Mouse (Mus musculus) hindbrain, embryonic 15.5 days (tissue): ENCODE results near the gene Chrne. TPM values are rescaled to one million over a fixed set of nuclear protein-coding genes. Genes with fewer than 3 reads are reported as not detected.

Experiments used
- ATAC-seq: fragments of 200-750 bp; cut with Nextera tagmentation; 2 replicates; pipeline ENCODE4 v1.8.0; 2017; ENCODE audit warnings: low read depth, moderate number of reproducible peaks, moderate TSS enrichment; ENCODE audit not compliant: low FRiP score
- H3K27ac ChIP-seq: fragments of 300-500 bp; sonication (generic); replicated peaks from 2 replicates; pipeline ENCODE4 v1.5.1; 2015; ENCODE audit warnings: mild to moderate bottlenecking, inconsistent platforms
- H3K27me3 ChIP-seq: fragments of 300-500 bp; sonication (generic); 2 replicates; pipeline ENCODE4 v1.6.1; 2015; ENCODE audit warnings: control low read depth, inconsistent platforms
- H3K36me3 ChIP-seq: fragments of 300-500 bp; sonication (generic); 2 replicates; pipeline ENCODE4 v1.6.1; 2015; ENCODE audit warnings: control low read depth, inconsistent platforms
- H3K4me1 ChIP-seq: fragments of 300-500 bp; sonication (generic); replicated peaks from 2 replicates; pipeline ENCODE4 v1.6.1; 2015; ENCODE audit warnings: control low read depth, inconsistent platforms
- H3K4me2 ChIP-seq: fragments of 300-500 bp; sonication (generic); 2 replicates; pipeline ENCODE4 v1.6.1; 2015; ENCODE audit warnings: moderate library complexity, mild to moderate bottlenecking, inconsistent platforms
- H3K4me3 ChIP-seq: fragments of 300-500 bp; sonication (generic); 2 replicates; pipeline ENCODE4 v1.5.1; 2015; ENCODE audit warnings: mild to moderate bottlenecking, inconsistent platforms
- H3K9ac ChIP-seq: fragments of 300-500 bp; sonication (generic); 2 replicates; pipeline ENCODE4 v1.6.1; 2015; ENCODE audit warnings: inconsistent platforms
- H3K9me3 ChIP-seq: fragments of 300-500 bp; sonication (generic); 2 replicates; pipeline ENCODE4 v1.6.1; 2016; ENCODE audit warnings: control low read depth, inconsistent platforms
- WGBS: fragments of 180-500 bp; shearing (Covaris S2); methylation state at CpG from one replicate; pipeline ENCODE4 v1.1.7; 2015; 5-methylcytosine and 5-hydroxymethylcytosine counted together
- polyA plus RNA-seq: library from polyadenylated mRNA; unstranded; fragments of >200 nt; fragmentation: Nextera tagmentation; extraction: Ambion mirVana; gene quantifications from 2 replicates; pipeline ENCODE4 v1.2.1, GENCODE M21; 2015

Gene Chrne
- polyA plus RNA-seq, result 0.24 and 0.51 TPM in 2 replicates

DNA sequence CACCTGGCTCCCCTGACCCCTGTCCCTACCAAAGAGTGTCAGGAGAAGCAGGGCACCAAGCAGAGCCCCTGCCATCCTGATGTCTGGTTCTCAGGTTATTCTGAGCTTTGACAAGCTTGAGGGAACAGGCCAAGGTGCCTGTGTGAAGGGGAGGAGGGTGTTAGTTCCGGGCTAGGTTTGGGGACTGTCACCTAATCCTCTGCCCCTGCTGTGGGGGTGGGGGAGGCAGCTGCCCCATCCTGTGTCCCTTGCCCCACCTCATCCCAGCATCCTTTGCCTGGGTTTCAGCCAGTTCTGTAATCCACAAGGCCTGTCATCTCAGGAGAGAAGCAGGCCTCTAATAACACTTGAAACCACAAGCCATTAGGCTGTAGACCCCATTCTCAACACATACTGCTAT lies at the start of gene Chrne:
TSS of gene Chrne (minus strand) at position 116 of the 400 bp plus-strand sequence.
- H3K9me3 ChIP-seq, result no peaks in the 10 kb centered on the region
- peaks cover 11% of the 10 kb centered on the region; the same call in 1 of the 2 replicates for H3K4me1 ChIP-seq
- no peak within 1 kb of the TSS for H3K27ac ChIP-seq
- no peak within 1 kb of the TSS for H3K4me3 ChIP-seq
- no peaks in the 10 kb centered on the region for H3K36me3 ChIP-seq
- H3K4me2 ChIP-seq, result no peak within 1 kb of the TSS
- ATAC-seq, result no peak
- 68% methylated on average over 1 of the region's 1 CpGs for WGBS
- no peaks in the 10 kb centered on the region for H3K27me3 ChIP-seq
- H3K9ac ChIP-seq, result no peak within 1 kb of the TSS

DNA sequence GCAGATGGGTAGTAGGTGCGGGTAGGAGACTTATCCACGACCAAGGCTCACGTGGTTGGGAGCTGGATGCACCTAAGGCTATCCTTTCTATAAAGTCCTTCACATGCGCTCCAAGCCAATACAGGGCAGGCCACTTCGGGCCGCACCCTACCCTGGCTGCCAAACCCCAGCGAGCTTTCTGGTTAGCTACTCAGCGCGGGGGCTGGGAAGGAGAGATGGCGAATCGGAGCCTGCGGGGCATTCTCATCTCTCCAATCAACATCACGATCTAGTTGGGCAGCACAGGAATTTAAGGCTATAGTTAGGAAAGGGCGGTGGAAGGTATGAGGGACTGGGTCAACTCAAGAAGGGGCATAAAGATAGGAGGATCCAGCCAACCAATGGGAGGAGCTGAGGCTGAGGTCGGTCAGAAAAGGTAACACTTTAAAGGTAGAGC lies 49.3 kb upstream of the Chrne start:
- H3K27ac ChIP-seq, result peak overlapping the region; percentile 99
- H3K4me1 ChIP-seq, result peaks cover 32% of the 10 kb centered on the region
- H3K27me3 ChIP-seq, result no peaks in the 10 kb centered on the region
- no peaks in the 10 kb centered on the region for H3K9me3 ChIP-seq
- no peak for ATAC-seq
- H3K4me2 ChIP-seq, result peak overlapping the region; percentile 83
- peak overlapping the region; percentile 57 for H3K4me3 ChIP-seq
- under 1% methylated on average over 15 of the region's 15 CpGs for WGBS
- H3K9ac ChIP-seq, result peak overlapping the region; percentile 49
- H3K36me3 ChIP-seq, result peaks cover 17% of the 10 kb centered on the region

DNA sequence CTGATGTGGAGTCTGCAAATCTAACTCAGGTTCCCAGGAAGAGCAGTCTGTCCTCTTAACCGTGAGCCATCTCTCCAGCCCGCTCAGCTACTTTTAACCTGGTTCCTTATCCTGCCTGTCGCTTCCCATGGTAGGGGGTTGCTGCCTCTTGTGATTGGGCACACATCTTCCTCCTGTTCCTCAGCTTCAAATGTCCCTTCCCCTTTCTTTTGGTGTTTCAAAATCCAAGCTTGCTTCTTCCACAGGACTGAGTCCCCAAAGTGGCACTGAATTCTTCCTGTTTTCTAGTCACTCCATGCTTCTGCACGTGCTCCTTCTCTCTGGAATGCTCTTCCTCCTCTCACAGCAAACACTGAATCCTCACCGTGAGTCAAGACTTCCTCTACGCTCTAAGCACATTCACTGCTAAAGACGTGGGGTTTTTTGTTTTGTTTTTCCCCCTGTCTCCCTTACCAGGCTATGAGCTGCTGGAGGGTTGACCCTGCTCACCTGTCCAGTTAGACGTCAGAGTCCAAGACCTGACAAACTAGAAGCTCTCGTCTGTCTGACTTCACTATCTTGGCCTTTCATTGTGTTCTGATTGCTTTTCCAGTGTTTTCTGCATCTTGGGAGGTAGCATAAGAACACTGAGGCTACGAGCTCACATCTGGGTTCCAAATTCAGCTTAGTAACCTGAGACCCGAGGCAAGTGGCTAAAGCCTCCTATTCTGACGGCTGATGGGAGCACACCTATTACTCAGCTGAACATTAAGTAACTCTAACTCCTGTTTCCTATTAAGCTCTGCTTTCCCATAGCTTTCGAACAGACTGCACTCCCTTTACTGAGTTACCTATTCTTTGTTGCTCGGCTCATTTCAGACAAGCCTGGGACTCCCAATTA lies 48.5 kb upstream of the Chrne start:
- Histone ChIP-seq H3K36me3 (peaks cover 25% of the 10 kb centered on the region), H3K27ac (peak overlapping the region; percentile 99), H3K4me2 (peak overlapping the region; percentile 83), H3K4me1 (peaks cover 32% of the 10 kb centered on the region), H3K4me3 (peak overlapping the region; percentile 57), H3K9me3 (no peaks in the 10 kb centered on the region), H3K9ac (peak overlapping the region; percentile 49), H3K27me3 (no peaks in the 10 kb centered on the region)
- no peak for ATAC-seq
- WGBS, result 79% methylated on average over 14 of the region's 14 CpGs

DNA sequence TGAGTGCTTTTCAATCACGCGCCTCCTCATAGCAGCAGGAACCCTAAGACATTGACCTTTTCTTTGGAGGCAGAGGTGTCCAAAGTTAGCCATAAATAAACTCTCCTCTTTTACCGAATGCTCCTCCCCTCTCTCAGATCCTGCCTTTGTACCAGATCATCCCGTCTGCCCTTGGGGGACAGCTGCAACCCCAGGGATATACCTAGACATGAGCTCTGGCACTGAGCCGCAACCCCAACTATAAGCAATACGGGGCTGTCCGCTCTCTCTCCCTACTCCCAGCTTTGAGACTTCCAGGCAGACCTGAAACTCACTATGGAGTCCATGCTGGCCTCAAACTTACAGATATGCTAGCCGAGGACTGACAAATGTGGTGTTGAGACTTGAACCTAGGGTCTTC lies 47.7 kb upstream of the Chrne start:
- Histone ChIP-seq H3K9me3 (no peaks in the 10 kb centered on the region), H3K4me2 (no peak overlapping the region), H3K36me3 (peaks cover 27% of the 10 kb centered on the region), H3K9ac (no peak overlapping the region), H3K27me3 (no peaks in the 10 kb centered on the region), H3K27ac (no peak overlapping the region), H3K4me1 (peaks cover 32% of the 10 kb centered on the region), H3K4me3 (no peak overlapping the region)
- WGBS, result 96% methylated on average over 8 of the region's 8 CpGs
- no peak for ATAC-seq

DNA sequence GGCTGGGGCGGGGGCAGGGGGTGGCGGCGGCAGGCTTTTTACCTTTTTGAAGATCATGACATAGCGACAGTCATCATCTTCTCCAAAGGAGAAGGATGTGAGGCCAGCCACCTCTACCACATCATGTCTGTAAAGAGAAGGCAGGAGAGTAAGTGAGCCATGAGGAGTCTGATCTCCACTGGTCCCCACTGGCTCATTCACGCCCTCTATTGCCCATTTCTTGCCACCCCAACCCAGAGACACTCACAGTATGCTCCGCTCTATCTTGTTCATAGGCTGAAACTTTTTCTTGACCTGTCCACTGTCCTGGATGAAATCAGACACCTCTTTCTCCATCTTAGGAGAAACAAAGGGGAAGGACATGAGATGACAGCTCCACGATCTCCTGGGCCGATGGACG lies 45.7 kb upstream of the Chrne start:
- H3K4me1 ChIP-seq, result peaks cover 13% of the 10 kb centered on the region
- H3K4me2 ChIP-seq, result no peak overlapping the region
- no peak overlapping the region for H3K27ac ChIP-seq
- H3K27me3 ChIP-seq, result no peaks in the 10 kb centered on the region
- no peaks in the 10 kb centered on the region for H3K9me3 ChIP-seq
- peaks cover 24% of the 10 kb centered on the region for H3K36me3 ChIP-seq
- 92% methylated on average over 9 of the region's 9 CpGs for WGBS
- no peak overlapping the region for H3K4me3 ChIP-seq
- ATAC-seq, result no peak
- no peak overlapping the region for H3K9ac ChIP-seq

DNA sequence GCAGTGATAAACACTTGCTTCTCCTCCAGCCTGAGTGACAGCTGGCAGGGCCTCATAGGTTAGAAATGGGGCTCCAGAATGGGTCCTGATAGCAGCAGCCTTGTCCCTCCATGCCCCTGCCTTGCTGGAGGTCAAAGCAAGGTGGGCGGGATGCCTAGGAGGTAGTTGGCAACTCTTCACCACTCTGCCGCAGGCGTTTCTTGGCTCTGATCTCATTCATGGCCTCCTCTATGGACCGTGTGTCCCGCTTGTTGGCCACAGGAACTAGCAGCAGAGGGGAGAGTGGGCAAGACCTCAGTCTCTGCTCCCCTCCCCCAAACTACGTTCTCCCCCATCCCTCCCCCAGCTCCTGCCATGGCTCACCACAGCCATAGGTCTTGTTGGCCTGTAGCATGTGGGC lies 44.9 kb upstream of the Chrne start:
- no peak overlapping the region for H3K9ac ChIP-seq

DNA sequence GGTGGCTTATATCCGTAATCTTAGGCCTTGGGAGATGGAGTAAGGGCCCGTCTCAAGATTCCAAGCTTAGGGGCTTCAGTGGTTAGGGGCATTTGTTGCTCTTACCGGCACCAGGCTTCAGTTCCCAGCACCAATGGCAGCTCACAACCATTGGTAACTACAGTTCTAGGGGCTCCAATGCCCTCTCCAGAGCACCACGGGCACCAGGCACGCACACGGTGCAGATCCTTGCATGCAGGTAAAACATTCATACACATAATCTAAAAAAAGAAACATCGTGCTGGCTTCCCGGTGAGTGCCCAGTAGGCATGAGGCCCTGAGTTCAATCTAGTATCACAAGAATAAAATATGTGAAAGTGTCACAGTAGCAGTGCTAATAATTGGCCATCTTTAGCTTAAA lies 44.1 kb upstream of the Chrne start:
- 95% methylated on average over 8 of the region's 8 CpGs for WGBS
- no peaks in the 10 kb centered on the region for H3K27me3 ChIP-seq
- H3K4me3 ChIP-seq, result no peak overlapping the region
- H3K4me2 ChIP-seq, result no peak overlapping the region
- H3K36me3 ChIP-seq, result peaks cover 24% of the 10 kb centered on the region
- no peak overlapping the region for H3K9ac ChIP-seq
- no peak overlapping the region for H3K27ac ChIP-seq
- no peaks in the 10 kb centered on the region for H3K9me3 ChIP-seq
- H3K4me1 ChIP-seq, result peaks cover 11% of the 10 kb centered on the region
- ATAC-seq, result no peak

More for the DNA sequence above, 44.9 kb upstream of the Chrne start:
- no peak for ATAC-seq
- Histone ChIP-seq H3K4me1 (peaks cover 13% of the 10 kb centered on the region), H3K4me2 (no peak overlapping the region), H3K27ac (no peak overlapping the region), H3K27me3 (no peaks in the 10 kb centered on the region), H3K4me3 (no peak overlapping the region), H3K9me3 (no peaks in the 10 kb centered on the region), H3K36me3 (peaks cover 24% of the 10 kb centered on the region)
- WGBS, result 94% methylated on average over 6 of the region's 6 CpGs

DNA sequence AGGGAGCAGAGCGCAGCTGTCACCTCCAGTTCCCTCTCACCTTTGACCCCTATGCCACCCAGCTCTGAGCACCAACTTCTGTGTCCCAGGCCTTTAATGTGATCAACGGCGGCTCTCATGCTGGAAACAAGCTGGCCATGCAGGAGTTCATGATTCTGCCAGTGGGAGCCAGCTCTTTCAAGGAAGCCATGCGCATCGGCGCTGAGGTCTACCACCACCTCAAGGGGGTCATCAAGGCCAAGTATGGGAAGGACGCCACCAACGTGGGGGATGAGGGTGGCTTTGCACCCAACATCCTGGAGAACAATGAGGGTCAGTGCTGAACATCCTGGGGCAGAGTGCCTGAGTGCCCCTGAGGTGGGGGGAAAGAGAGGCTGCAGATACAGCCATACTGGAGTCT lies 41.6 kb upstream of the Chrne start:
- Histone ChIP-seq H3K4me2 (no peak overlapping the region), H3K9me3 (no peaks in the 10 kb centered on the region), H3K36me3 (peaks cover 24% of the 10 kb centered on the region), H3K9ac (no peak overlapping the region), H3K4me3 (no peak overlapping the region), H3K4me1 (peaks cover 14% of the 10 kb centered on the region), H3K27ac (no peak overlapping the region), H3K27me3 (no peaks in the 10 kb centered on the region)
- WGBS, result 85% methylated on average over 8 of the region's 8 CpGs
- ATAC-seq, result no peak

DNA sequence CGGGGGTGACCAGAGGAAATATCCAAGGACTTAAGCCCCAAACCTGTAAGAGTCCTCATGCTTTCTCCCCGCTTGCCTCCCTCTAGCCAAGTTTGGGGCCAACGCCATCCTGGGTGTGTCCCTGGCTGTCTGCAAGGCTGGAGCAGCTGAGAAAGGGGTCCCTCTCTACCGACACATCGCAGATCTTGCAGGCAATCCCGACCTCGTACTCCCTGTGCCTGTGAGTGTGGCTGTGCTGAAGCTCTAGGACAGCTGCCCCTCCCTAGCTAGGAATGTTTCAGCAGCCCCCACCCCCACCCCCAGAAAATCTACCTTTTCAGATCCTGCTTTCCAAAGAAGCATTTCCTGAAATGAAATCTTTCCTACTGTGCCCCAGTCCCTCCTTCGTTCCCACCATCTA lies 39.9 kb upstream of the Chrne start:
- no peak overlapping the region for H3K9ac ChIP-seq
- 84% methylated on average over 8 of the region's 8 CpGs for WGBS
- H3K9me3 ChIP-seq, result no peaks in the 10 kb centered on the region
- H3K4me2 ChIP-seq, result no peak overlapping the region
- no peak overlapping the region for H3K27ac ChIP-seq
- no peaks in the 10 kb centered on the region for H3K27me3 ChIP-seq
- H3K36me3 ChIP-seq, result peaks cover 13% of the 10 kb centered on the region
- ATAC-seq, result no peak
- no peak overlapping the region for H3K4me3 ChIP-seq
- H3K4me1 ChIP-seq, result peaks cover 21% of the 10 kb centered on the region

DNA sequence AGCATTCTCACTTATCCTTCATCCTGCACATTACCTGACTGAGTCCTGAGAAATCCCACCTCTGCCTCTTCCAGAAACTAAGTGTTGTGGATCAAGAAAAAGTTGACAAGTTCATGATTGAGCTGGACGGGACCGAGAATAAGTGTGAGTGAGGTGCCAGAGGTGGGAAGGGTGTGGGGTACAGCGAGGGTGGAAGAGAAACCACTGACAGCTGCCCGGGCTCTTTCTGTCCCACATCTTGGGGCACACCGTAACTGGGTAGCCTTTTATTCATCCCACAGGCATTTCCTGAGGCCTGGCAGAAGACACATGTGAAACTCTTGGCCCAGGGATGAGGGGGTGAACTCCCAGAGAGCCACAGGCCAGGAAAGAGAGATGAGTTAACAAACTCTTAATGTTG lies 39.5 kb upstream of the Chrne start:
- no peaks in the 10 kb centered on the region for H3K27me3 ChIP-seq
- H3K9ac ChIP-seq, result no peak overlapping the region
- peaks cover 11% of the 10 kb centered on the region for H3K36me3 ChIP-seq
- peaks cover 21% of the 10 kb centered on the region for H3K4me1 ChIP-seq
- H3K4me3 ChIP-seq, result no peak overlapping the region
- WGBS, result 87% methylated on average over 5 of the region's 5 CpGs
- ATAC-seq, result no peak
- H3K4me2 ChIP-seq, result no peak overlapping the region
- H3K27ac ChIP-seq, result no peak overlapping the region
- no peaks in the 10 kb centered on the region for H3K9me3 ChIP-seq

DNA sequence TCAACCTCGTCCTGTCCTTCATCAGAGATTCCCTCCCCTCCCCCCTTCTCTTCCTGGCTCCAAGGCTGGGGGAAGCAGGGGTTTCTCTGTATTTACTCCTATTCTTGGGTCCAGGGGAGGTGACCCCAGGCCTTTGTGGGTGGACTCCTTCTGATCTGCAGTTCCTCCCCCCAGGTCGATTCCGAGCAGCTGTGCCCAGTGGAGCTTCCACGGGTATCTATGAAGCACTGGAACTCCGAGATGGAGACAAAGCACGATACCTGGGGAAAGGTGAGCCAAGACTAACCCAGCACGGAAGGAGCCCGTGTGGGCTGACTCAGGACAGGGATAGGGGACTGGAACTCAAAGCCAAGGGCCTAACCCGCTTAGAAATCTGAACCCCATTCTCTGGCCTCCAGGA lies 39.0 kb upstream of the Chrne start:
- no peak overlapping the region for H3K27ac ChIP-seq
- no peak for ATAC-seq
- 61% methylated on average over 9 of the region's 9 CpGs for WGBS
- no peak overlapping the region for H3K9ac ChIP-seq
- no peak overlapping the region for H3K4me2 ChIP-seq
- peaks cover 26% of the 10 kb centered on the region for H3K4me1 ChIP-seq
- peaks cover 7% of the 10 kb centered on the region for H3K36me3 ChIP-seq
- no peaks in the 10 kb centered on the region for H3K9me3 ChIP-seq
- H3K4me3 ChIP-seq, result no peak overlapping the region
- no peaks in the 10 kb centered on the region for H3K27me3 ChIP-seq

DNA sequence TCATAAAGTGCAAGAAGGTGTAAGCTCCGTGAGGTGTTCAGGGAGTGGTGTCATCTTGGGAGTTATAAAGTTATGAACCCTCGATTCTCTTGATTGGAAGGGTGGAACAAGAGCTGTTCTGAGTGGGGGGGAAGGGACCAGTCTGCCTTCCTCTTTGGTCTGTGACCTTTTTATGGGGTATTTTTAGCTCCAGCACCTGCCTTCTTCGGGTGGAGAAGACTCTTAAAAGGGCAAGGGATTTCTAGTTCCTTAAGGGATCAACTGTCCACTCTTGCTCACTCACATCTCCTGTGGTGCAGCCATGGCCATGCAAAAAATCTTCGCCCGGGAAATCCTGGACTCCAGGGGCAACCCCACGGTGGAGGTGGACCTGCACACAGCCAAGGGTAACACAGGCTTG lies 38.6 kb upstream of the Chrne start:
- Histone ChIP-seq H3K9ac (no peak overlapping the region), H3K27me3 (no peaks in the 10 kb centered on the region), H3K27ac (no peak overlapping the region), H3K4me1 (peaks cover 30% of the 10 kb centered on the region), H3K4me3 (no peak overlapping the region), H3K36me3 (peaks cover 3% of the 10 kb centered on the region), H3K4me2 (no peak overlapping the region), H3K9me3 (no peaks in the 10 kb centered on the region)
- ATAC-seq, result no peak
- WGBS, result 59% methylated on average over 6 of the region's 6 CpGs
